Mouse (Mus musculus): ENCODE measurements at regions not wholly inside any gene's neighbourhood (a gene's known extent, or its start where the extent isn't known, plus 50 kb on each side); places are given as distances from the start of the nearest gene placed in this dataset.

DNA sequence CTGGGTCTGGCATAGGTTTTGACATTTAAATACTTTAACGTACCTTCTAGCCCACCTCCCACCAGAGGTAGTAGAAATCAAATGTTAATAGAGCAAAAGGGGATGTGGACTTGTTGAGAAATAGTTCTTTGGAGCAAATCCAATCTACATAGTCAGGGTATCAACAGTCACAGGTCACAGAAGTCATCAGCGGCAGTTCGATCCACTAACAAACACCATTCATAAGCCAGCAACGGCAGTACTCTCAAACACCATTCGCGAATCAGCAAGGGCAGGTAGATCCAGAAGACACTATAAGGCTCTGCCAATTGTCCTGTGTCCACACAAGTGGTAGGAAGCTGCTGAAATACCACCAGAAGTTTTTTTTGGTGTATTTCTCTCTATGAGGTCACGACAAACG lies 374.3 kb upstream of the Sox9 start:
- no peak for ATAC-seq (ENCODE audit: low FRiP score, low TSS enrichment)
- H3K9ac ChIP-seq (ENCODE audit: low read length) = no peak overlapping the region
- TF ChIP-seq EP300 (optimal IDR thresholded peaks at IDR 0.05) = no peak
- no peak for TF ChIP-seq CTCF (IDR thresholded peaks at IDR 0.05; ENCODE audit: low read depth)
- no peaks in the 10 kb centered on the region for H3K4me1 ChIP-seq (replicated peaks; ENCODE audit: control insufficient read depth, insufficient read depth)
- H3K36me3 ChIP-seq (ENCODE audit: control insufficient read depth, insufficient read depth, low read length) = no peaks in the 10 kb centered on the region
- no peak for DNase-seq (ENCODE audit: low spot score)
- no peak overlapping the region for H3K27ac ChIP-seq (replicated peaks)
- WGBS = 91% methylated on average over 8 of the region's 8 CpGs
- no peak overlapping the region for H3K4me2 ChIP-seq (replicated peaks; ENCODE audit: low read depth)
- H3K27me3 ChIP-seq (ENCODE audit: control insufficient read depth, insufficient read depth, low read length) = no peaks in the 10 kb centered on the region
- no peaks in the 10 kb centered on the region for H3K9me3 ChIP-seq (ENCODE audit: control insufficient read depth, low read length)
- H3K4me3 ChIP-seq (ENCODE audit: low read depth, low read length) = no peak overlapping the region

DNA sequence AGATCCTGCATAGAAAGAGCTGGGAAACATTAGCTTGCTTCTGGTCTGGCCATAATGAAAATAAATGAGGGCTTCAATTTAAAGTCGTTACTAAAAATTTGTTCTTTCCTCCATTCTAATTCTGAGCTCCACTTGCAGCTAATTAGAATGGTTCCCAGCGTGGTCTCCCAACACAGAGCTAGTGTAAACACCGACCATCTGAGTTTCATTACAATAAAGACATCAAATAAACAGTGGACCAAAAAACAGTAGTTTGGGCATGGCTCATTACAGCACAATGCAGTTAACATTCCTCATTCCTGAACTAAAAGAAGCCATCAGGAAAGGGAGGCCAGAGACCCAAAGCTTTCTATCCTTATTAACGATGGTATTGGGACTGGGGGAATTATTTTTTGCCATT lies 369.6 kb upstream of the Sox9 start:
- no peak overlapping the region for H3K4me3 ChIP-seq (ENCODE audit: low read depth, low read length)
- DNase-seq (ENCODE audit: low spot score) (no peak), ATAC-seq (ENCODE audit: low FRiP score, low TSS enrichment) (no peak)
- no peak overlapping the region for H3K9ac ChIP-seq (ENCODE audit: low read length)
- no peaks in the 10 kb centered on the region for H3K36me3 ChIP-seq (ENCODE audit: control insufficient read depth, insufficient read depth, low read length)
- 36% methylated on average over 4 of the region's 4 CpGs for WGBS
- TF ChIP-seq CTCF (IDR thresholded peaks at IDR 0.05; ENCODE audit: low read depth) (no peak), EP300 (optimal IDR thresholded peaks at IDR 0.05) (no peak)
- no peak overlapping the region for H3K27ac ChIP-seq (replicated peaks)
- H3K4me2 ChIP-seq (replicated peaks; ENCODE audit: low read depth) = no peak overlapping the region
- H3K27me3 ChIP-seq (ENCODE audit: control insufficient read depth, insufficient read depth, low read length) = no peaks in the 10 kb centered on the region
- no peaks in the 10 kb centered on the region for H3K9me3 ChIP-seq (ENCODE audit: control insufficient read depth, low read length)
- H3K4me1 ChIP-seq (replicated peaks; ENCODE audit: control insufficient read depth, insufficient read depth) = no peaks in the 10 kb centered on the region

- Histone ChIP-seq H3K9ac (ENCODE audit: low read length) (no peak overlapping the region), H3K36me3 (ENCODE audit: control insufficient read depth, insufficient read depth, low read length) (no peaks in the 10 kb centered on the region), H3K9me3 (ENCODE audit: control insufficient read depth, low read length) (no peaks in the 10 kb centered on the region), H3K27me3 (ENCODE audit: control insufficient read depth, insufficient read depth, low read length) (no peaks in the 10 kb centered on the region), H3K4me2 (replicated peaks; ENCODE audit: low read depth) (no peak overlapping the region), H3K4me3 (ENCODE audit: low read depth, low read length) (no peak overlapping the region), H3K27ac (replicated peaks) (no peak overlapping the region), H3K4me1 (replicated peaks; ENCODE audit: control insufficient read depth, insufficient read depth) (no peaks in the 10 kb centered on the region)
- 79% methylated on average over 1 of the region's 1 CpGs for WGBS
- DNase-seq (ENCODE audit: low spot score) = no peak
- TF ChIP-seq CTCF (IDR thresholded peaks at IDR 0.05; ENCODE audit: low read depth) = no peak
- TF ChIP-seq EP300 (optimal IDR thresholded peaks at IDR 0.05) = no peak
- ATAC-seq (ENCODE audit: low FRiP score, low TSS enrichment) = no peak
These were observed 339.4 kb upstream of the Sox9 start for GRCm38 (mm10) chr11:112442639-112443038.

- no peak for DNase-seq (ENCODE audit: low spot score)
- Histone ChIP-seq H3K27me3 (ENCODE audit: control insufficient read depth, insufficient read depth, low read length) (no peaks in the 10 kb centered on the region), H3K4me2 (replicated peaks; ENCODE audit: low read depth) (no peak overlapping the region), H3K9me3 (ENCODE audit: control insufficient read depth, low read length) (no peaks in the 10 kb centered on the region), H3K9ac (ENCODE audit: low read length) (no peak overlapping the region), H3K4me3 (ENCODE audit: low read depth, low read length) (no peak overlapping the region), H3K4me1 (replicated peaks; ENCODE audit: control insufficient read depth, insufficient read depth) (no peaks in the 10 kb centered on the region), H3K27ac (replicated peaks) (no peak overlapping the region), H3K36me3 (ENCODE audit: control insufficient read depth, insufficient read depth, low read length) (no peaks in the 10 kb centered on the region)
- ATAC-seq (ENCODE audit: low FRiP score, low TSS enrichment) = no peak
- 78% methylated on average over 4 of the region's 4 CpGs for WGBS
- TF ChIP-seq EP300 (optimal IDR thresholded peaks at IDR 0.05) (no peak), CTCF (IDR thresholded peaks at IDR 0.05; ENCODE audit: low read depth) (no peak)
These were observed 338.1 kb upstream of the Sox9 start for GRCm38 (mm10) chr11:112443890-112444289.

DNA sequence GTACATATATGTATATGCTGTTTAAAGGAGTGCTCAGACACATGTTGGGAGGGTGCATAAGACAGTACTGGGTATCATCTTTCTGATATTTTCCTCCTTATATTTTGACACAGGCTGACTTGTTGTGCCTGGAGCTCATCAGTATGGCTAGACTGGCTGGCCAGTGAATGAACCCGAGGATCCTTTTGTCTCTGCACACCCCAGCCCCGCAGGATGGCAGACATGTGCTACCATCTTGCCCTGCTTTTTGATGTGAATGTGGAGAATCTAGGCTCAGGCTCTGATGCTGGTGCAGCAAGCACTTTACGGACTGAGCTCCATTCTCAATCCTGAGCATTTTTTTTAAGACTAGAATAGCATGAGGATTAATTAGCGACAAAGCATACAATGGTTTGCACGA lies 332.4 kb upstream of the Sox9 start:
- TF ChIP-seq CTCF (IDR thresholded peaks at IDR 0.05; ENCODE audit: low read depth) = no peak
- no peak for TF ChIP-seq EP300 (optimal IDR thresholded peaks at IDR 0.05)
- H3K4me2 ChIP-seq (replicated peaks; ENCODE audit: low read depth) = no peak overlapping the region
- H3K27me3 ChIP-seq (ENCODE audit: control insufficient read depth, insufficient read depth, low read length) = no peaks in the 10 kb centered on the region
- DNase-seq (ENCODE audit: low spot score) (no peak), ATAC-seq (ENCODE audit: low FRiP score, low TSS enrichment) (no peak)
- no peak overlapping the region for H3K27ac ChIP-seq (replicated peaks)
- no peaks in the 10 kb centered on the region for H3K36me3 ChIP-seq (ENCODE audit: control insufficient read depth, insufficient read depth, low read length)
- 48% methylated on average over 5 of the region's 5 CpGs for WGBS
- H3K9ac ChIP-seq (ENCODE audit: low read length) = no peak overlapping the region
- H3K4me3 ChIP-seq (ENCODE audit: low read depth, low read length) = no peak overlapping the region
- no peaks in the 10 kb centered on the region for H3K9me3 ChIP-seq (ENCODE audit: control insufficient read depth, low read length)
- no peaks in the 10 kb centered on the region for H3K4me1 ChIP-seq (replicated peaks; ENCODE audit: control insufficient read depth, insufficient read depth)

- Histone ChIP-seq H3K9ac (ENCODE audit: low read length) (no peak overlapping the region), H3K4me2 (replicated peaks; ENCODE audit: low read depth) (no peak overlapping the region), H3K9me3 (ENCODE audit: control insufficient read depth, low read length) (no peaks in the 10 kb centered on the region), H3K27ac (replicated peaks) (no peak overlapping the region), H3K4me3 (ENCODE audit: low read depth, low read length) (no peak overlapping the region), H3K4me1 (replicated peaks; ENCODE audit: control insufficient read depth, insufficient read depth) (no peaks in the 10 kb centered on the region), H3K27me3 (ENCODE audit: control insufficient read depth, insufficient read depth, low read length) (no peaks in the 10 kb centered on the region), H3K36me3 (ENCODE audit: control insufficient read depth, insufficient read depth, low read length) (no peaks in the 10 kb centered on the region)
- no peak for ATAC-seq (ENCODE audit: low FRiP score, low TSS enrichment)
- 41% methylated on average over 6 of the region's 6 CpGs for WGBS
- DNase-seq (ENCODE audit: low spot score) = no peak
- TF ChIP-seq CTCF (IDR thresholded peaks at IDR 0.05; ENCODE audit: low read depth) (no peak), EP300 (optimal IDR thresholded peaks at IDR 0.05) (no peak)
These were observed 331.8 kb upstream of the Sox9 start for GRCm38 (mm10) chr11:112450227-112450626.
